Comparison of ENCODE assay signal across 11 mouse cellular contexts in genomic region chr5:134332743-134333142, GRCm38 (mm10). TPM values are rescaled to one million over a fixed set of nuclear protein-coding genes. Genes with fewer than 3 reads are reported as not detected.
DNase-seq lines count a peak whose midpoint lies in the region; ATAC-seq and TF ChIP-seq lines count a peak whose summit lies in the region.
"Had no signal": no experiment of that assay in that cellular context is flagged by ENCODE, and none has a peak within 500 bp of the region (broad histone marks: within the 10 kb centered on the region; RNA-seq: fewer than 3 reads in every experiment).

No protein-coding gene starts in this region.

- H3K9ac ChIP-seq in lung, embryonic 16.5 days (ENCODE audit: low read length), result no peak overlapping the region
- H3K9ac ChIP-seq: heart, embryonic 13.5 days; midbrain, embryonic 13.5 days had no signal

- DNase-seq in urinary bladder, postnatal 36 days (ENCODE audit: low spot score in 2 of 2), result peak; percentile 63 to 73
- DNase-seq in urinary bladder, adult 2 months (ENCODE audit: low spot score), result no peak
- peak; percentile 88 for DNase-seq in gonadal fat pad, adult 2 months (ENCODE audit: low read depth)
- DNase-seq in gastrocnemius, adult 2 months, result no peak
- DNase-seq in right cerebral cortex, postnatal 4 days, result no peak
- no peak for DNase-seq in layer of hippocampus, adult 9-11 months
- DNase-seq: adrenal gland, adult 2 months; embryo, embryonic 11 days had no signal

- no peaks in the 10 kb centered on the region for H3K4me1 ChIP-seq in lung, embryonic 16.5 days (replicated peaks; ENCODE audit: control insufficient read depth, insufficient read depth, low read length)

- H3K27ac ChIP-seq in lung, embryonic 16.5 days (ENCODE audit: low read length), result peak overlapping the region; percentile 55
- H3K27ac ChIP-seq in gastrocnemius, adult 2 months, result no peak overlapping the region
- H3K27ac ChIP-seq: heart, embryonic 13.5 days; midbrain, embryonic 13.5 days had no signal

- H3K27me3 ChIP-seq in lung, embryonic 16.5 days (ENCODE audit: control insufficient read depth, insufficient read depth, low read depth, low read length), result no peaks in the 10 kb centered on the region
- H3K27me3 ChIP-seq: heart, embryonic 13.5 days; midbrain, embryonic 13.5 days had no signal

- H3K9me3 ChIP-seq in lung, embryonic 16.5 days (ENCODE audit: control insufficient read depth, low read length), result no peaks in the 10 kb centered on the region
- H3K9me3 ChIP-seq: heart, embryonic 13.5 days; midbrain, embryonic 13.5 days had no signal

- no peak for TF ChIP-seq CTCF in gastrocnemius, adult 2 months (IDR thresholded peaks at IDR 0.05)

- WGBS in lung, embryonic 16.5 days, result 35% methylated on average over 8 of the region's 8 CpGs

- H3K4me3 ChIP-seq in lung, embryonic 16.5 days (ENCODE audit: low read length), result no peak overlapping the region
- H3K4me3 ChIP-seq in gastrocnemius, adult 2 months, result no peak overlapping the region
- H3K4me3 ChIP-seq: heart, embryonic 13.5 days; midbrain, embryonic 13.5 days had no signal

- peak; percentile 49; the same call in 1 of the 2 replicates for ATAC-seq in lung, embryonic 16.5 days (ENCODE audit: low read depth)
- ATAC-seq: midbrain, embryonic 13.5 days had no signal

- H3K4me2 ChIP-seq in lung, embryonic 16.5 days (ENCODE audit: low read depth, low read length), result no peak overlapping the region
- H3K4me2 ChIP-seq: heart, embryonic 13.5 days; midbrain, embryonic 13.5 days had no signal

- intact Hi-C loops in gastrocnemius, adult 2 months (cut with DNase I), result no loop called here

- H3K36me3 ChIP-seq in lung, embryonic 16.5 days (ENCODE audit: control insufficient read depth, insufficient read depth, low read length), result no peaks in the 10 kb centered on the region
- H3K36me3 ChIP-seq: heart, embryonic 13.5 days; midbrain, embryonic 13.5 days had no signal

RNA-seq across cellular contexts. Expression of gene Gtf2i, which starts 18.2 kb away (rescaled TPM):
- polyA plus RNA-seq in urinary bladder, adult 2 months (2012; rRNA removed), result 152 and 161 TPM in 2 replicates
- polyA plus RNA-seq in gonadal fat pad, adult 2 months (2012; rRNA removed), result 54.7 and 90.1 TPM in 2 replicates
- 165 and 170 TPM in 2 replicates for polyA plus RNA-seq in lung, embryonic 16.5 days (2015; fragmentation: Nextera tagmentation; extraction: Ambion mirVana)
- 100 to 1,000 TPM; 103 to 122 TPM for total RNA-seq in gastrocnemius, adult 2 months (2021)

Comparison
In these comparisons a context has a peak if more than half of its experiments do, and no peak if none do; other contexts are left out.
1. DNase-seq: peak in urinary bladder, postnatal 36 days (2 of 2) and gonadal fat pad, adult 2 months (single experiment); none in urinary bladder, adult 2 months (single experiment), gastrocnemius, adult 2 months (single experiment), right cerebral cortex, postnatal 4 days (single experiment) and layer of hippocampus, adult 9-11 months (single experiment).